Mouse (Mus musculus) liver, embryonic 12.5 days (tissue): ENCODE measurements at regions not wholly inside any gene's neighbourhood (a gene's known extent, or its start where the extent isn't known, plus 50 kb on each side); places are given as distances from the start of the nearest gene placed in this dataset.

Experiments
- ATAC-seq: fragments of 200-750 bp; cut with Nextera tagmentation; 2 replicates; pipeline ENCODE4 v1.8.0; 2017; ENCODE audit warnings: moderate number of reproducible peaks, mild to moderate bottlenecking, moderate library complexity
- H3K27ac ChIP-seq: fragments of 300-500 bp; sonication (generic); 2 replicates; pipeline ENCODE4 v1.5.1; 2016; ENCODE audit warnings: mild to moderate bottlenecking
- H3K27me3 ChIP-seq: fragments of 300-500 bp; sonication (generic); replicated peaks from 2 replicates; pipeline ENCODE4 v1.6.1; 2016; ENCODE audit warnings: mild to moderate bottlenecking, moderate library complexity
- H3K36me3 ChIP-seq: fragments of 300-500 bp; sonication (generic); 2 replicates; pipeline ENCODE4 v1.6.1; 2016; ENCODE audit warnings: mild to moderate bottlenecking, moderate library complexity
- H3K4me1 ChIP-seq: fragments of 300-500 bp; sonication (generic); 2 replicates; pipeline ENCODE4 v1.6.1; 2016
- H3K4me2 ChIP-seq: fragments of 300-500 bp; sonication (generic); 2 replicates; pipeline ENCODE4 v1.6.1; 2016; ENCODE audit warnings: mild to moderate bottlenecking, moderate library complexity
- H3K4me3 ChIP-seq: fragments of 300-500 bp; sonication (generic); 2 replicates; pipeline ENCODE4 v1.5.1; 2016; ENCODE audit warnings: mild to moderate bottlenecking, moderate library complexity
- H3K9ac ChIP-seq: fragments of 300-500 bp; sonication (generic); 2 replicates; pipeline ENCODE4 v1.6.1; 2016; ENCODE audit warnings: mild to moderate bottlenecking, moderate library complexity
- H3K9me3 ChIP-seq: fragments of 300-500 bp; sonication (generic); replicated peaks from 2 replicates; pipeline ENCODE4 v1.6.1; 2016; ENCODE audit warnings: mild to moderate bottlenecking, moderate library complexity
- WGBS: fragments of 180-500 bp; shearing (Covaris S2); methylation state at CpG from one replicate; pipeline ENCODE4 v1.1.7; 2016; ENCODE audit not compliant: insufficient replicate concordance; 5-methylcytosine and 5-hydroxymethylcytosine counted together

DNA sequence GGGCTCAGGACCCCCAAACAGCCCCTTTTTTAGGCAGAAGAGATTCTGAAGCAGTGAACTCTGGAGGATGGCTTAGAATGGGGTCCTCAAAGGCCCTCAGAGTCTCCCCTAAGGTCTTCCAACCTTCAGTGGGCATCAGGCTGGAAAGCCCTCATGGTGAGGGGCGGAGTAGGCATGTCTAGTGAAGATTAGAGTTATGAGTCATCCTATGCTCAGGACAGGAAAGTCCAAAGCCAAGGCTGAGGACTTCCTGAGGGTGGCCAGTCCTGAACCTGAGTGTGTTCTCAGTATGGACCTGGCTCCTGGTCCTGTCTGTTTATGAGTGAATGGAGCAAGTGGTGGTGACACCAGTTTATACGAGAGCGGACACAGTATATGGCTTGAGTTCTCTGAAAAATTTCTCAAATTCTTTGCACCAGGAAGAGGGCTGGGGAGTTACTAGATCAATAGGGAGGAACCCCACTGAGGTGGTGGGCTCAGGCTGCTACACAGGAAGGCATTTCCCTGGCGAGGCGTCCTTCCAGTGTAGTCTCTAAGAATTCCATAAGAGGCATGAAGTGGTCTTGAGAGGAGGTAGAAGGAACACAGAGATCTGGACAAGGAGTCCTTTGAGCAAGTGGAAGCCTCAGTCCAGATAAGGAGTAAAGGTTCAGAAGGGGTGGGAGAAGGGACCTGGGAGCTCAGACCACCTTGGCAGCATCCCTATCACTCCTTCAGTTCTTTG is 266.2 kb downstream of the Cyp26b1 start:
- Histone ChIP-seq H3K4me3 (no peak overlapping the region), H3K36me3 (no peaks in the 10 kb centered on the region), H3K9me3 (no peaks in the 10 kb centered on the region), H3K27me3 (peaks cover 43% of the 10 kb centered on the region), H3K4me1 (peaks cover 29% of the 10 kb centered on the region), H3K4me2 (peak overlapping the region; percentile 46), H3K27ac (peak overlapping the region; percentile 74), H3K9ac (0 out of 2 replicates have a peak overlapping the region, but pooled peaks have one; percentile 7)
- peak; percentile 75 for ATAC-seq
- 37% methylated on average over 5 of the region's 5 CpGs for WGBS

DNA sequence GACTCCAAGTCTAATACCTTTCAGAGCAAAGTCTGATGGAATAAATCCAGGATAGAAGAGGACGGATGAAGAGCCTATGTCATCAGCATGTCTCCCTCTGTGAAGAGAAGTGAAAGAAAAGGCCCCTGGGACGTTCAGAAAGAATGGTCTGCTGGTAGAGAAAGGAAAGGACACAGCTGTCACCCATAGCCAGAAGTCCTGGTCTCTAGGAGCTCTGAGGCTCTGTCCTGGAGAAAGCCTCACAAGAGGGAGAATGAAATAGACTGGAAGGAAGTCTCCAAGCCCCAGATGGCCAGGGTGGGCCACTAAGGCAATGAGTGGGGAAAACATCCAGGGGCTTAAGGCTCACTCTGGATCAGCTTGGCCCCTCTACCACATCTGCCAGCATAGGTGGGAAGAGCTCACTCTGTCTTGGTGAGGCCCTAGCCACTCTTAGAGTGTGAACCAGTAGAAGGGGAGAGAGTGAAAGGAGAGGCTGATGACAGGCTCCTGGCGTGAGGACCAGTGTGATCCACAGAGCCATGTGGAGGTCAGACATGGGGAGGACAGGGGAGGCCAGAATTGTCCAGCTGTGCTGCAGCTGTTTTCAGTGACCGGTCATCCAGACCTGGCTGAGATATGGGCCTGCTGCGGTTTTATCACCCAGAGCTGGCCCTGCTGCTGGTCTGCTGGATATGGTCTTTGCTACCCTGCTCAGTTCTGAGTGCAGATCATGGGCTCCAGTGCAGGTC is 268.2 kb downstream of the Cyp26b1 start:
- no peak overlapping the region for H3K27ac ChIP-seq
- peaks cover 41% of the 10 kb centered on the region for H3K27me3 ChIP-seq
- no peak overlapping the region for H3K4me3 ChIP-seq
- H3K4me1 ChIP-seq = peaks cover 24% of the 10 kb centered on the region
- H3K4me2 ChIP-seq = no peak overlapping the region
- H3K9ac ChIP-seq = no peak overlapping the region
- 59% methylated on average over 5 of the region's 5 CpGs for WGBS
- ATAC-seq = no peak
- no peaks in the 10 kb centered on the region for H3K9me3 ChIP-seq
- H3K36me3 ChIP-seq = no peaks in the 10 kb centered on the region

DNA sequence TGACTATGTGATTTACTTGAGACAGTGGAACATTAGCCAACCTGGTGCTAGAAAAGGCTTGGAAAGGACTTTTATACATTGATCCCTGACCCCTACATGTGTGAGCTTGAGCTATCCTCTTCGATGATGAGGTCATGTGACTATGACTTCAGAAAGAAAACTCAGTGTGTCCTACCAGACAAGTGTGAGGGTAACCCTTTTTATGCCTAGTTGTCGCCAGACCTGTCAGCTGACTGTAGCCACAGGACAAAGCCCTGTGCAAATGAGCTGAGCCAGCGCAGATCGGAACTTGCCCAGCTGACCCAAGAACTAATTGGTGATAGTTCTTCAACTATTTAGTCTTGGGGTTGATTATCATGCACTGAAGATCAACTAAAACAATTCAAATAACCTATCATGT is 269.5 kb downstream of the Cyp26b1 start:
- Histone ChIP-seq H3K4me1 (peaks cover 23% of the 10 kb centered on the region), H3K9me3 (no peaks in the 10 kb centered on the region), H3K27me3 (peaks cover 30% of the 10 kb centered on the region), H3K9ac (no peak overlapping the region), H3K4me3 (no peak overlapping the region), H3K4me2 (no peak overlapping the region), H3K27ac (no peak overlapping the region), H3K36me3 (no peaks in the 10 kb centered on the region)
- 80% methylated on average over 4 of the region's 4 CpGs for WGBS
- no peak for ATAC-seq

DNA sequence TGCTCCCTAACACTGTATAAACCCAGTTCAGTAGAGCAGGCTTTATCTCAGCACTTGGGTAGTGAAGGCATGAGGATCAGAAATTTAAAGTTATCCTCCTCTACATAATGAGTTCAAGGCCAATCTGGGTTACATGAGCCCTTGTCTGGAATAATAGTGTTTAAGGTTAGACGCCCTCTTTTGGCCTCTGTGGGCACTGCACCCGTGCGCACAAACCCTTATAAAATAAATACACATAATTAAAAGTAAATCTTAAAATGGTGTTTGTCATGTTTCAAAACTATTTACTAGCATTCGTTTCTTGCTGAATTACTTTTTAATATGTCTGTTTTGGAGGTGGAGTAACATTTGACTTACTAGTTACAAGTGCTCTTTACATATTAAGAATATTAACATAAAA is 271.2 kb downstream of the Cyp26b1 start:
- H3K27ac ChIP-seq = no peak overlapping the region
- H3K4me1 ChIP-seq = peaks cover 9% of the 10 kb centered on the region
- no peaks in the 10 kb centered on the region for H3K9me3 ChIP-seq
- no peak overlapping the region for H3K4me2 ChIP-seq
- no peak overlapping the region for H3K9ac ChIP-seq
- ATAC-seq = no peak
- 67% methylated on average over 4 of the region's 4 CpGs for WGBS
- H3K27me3 ChIP-seq = peaks cover 45% of the 10 kb centered on the region
- no peaks in the 10 kb centered on the region for H3K36me3 ChIP-seq
- no peak overlapping the region for H3K4me3 ChIP-seq

DNA sequence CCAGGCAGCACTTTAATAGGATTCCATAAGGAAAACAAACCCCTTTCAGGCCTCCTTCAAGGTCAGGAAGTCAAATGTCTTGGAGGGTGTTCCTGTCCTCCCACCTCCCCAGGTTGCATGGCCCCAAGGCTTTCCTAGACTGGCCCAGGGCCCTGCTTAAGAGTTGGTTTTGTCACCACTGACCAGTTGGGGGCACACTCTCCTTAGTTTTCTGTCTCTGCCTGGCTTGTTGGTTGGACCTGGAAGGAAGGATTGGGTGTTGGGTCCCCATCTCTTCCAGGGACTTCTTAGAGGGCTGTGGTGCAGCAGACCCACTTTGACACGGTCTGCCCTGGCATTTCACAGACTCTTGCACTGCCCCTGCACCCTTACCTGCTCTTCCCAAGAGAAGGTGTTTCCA is 273.1 kb downstream of the Cyp26b1 start:
- WGBS = 33% methylated on average over 1 of the region's 1 CpGs
- no peak for ATAC-seq

DNA sequence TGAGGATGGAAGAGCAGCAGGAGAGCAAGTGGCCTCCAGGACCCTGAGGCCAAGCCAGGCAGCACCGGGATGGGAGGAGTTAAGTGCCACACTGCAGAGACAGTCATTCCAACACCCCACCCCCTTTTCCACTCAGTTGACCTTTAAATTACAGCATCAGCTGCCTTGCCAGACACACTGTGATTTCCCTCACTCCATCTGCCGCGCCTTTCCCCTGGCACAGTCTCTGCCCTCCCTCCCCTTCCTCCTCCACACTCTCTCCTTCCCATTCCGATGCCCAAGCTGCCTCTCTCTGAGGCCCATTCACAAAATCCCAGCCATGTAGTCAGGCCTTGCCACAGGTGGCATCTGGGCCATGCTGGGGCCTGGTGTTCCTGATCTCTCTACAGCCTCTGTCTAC is 274.9 kb downstream of the Cyp26b1 start:
- Histone ChIP-seq H3K36me3 (no peaks in the 10 kb centered on the region), H3K4me2 (no peak overlapping the region), H3K4me1 (no peaks in the 10 kb centered on the region), H3K9ac (no peak overlapping the region), H3K27ac (no peak overlapping the region), H3K9me3 (no peaks in the 10 kb centered on the region), H3K27me3 (peaks cover 50% of the 10 kb centered on the region), H3K4me3 (no peak overlapping the region)
- 27% methylated on average over 4 of the region's 4 CpGs for WGBS
- ATAC-seq = no peak

More for the DNA sequence above, 273.1 kb downstream of the Cyp26b1 start:
- Histone ChIP-seq H3K36me3 (no peaks in the 10 kb centered on the region), H3K4me2 (no peak overlapping the region), H3K4me1 (no peaks in the 10 kb centered on the region), H3K27me3 (peaks cover 48% of the 10 kb centered on the region), H3K27ac (no peak overlapping the region), H3K9ac (no peak overlapping the region), H3K9me3 (no peaks in the 10 kb centered on the region), H3K4me3 (no peak overlapping the region)

DNA sequence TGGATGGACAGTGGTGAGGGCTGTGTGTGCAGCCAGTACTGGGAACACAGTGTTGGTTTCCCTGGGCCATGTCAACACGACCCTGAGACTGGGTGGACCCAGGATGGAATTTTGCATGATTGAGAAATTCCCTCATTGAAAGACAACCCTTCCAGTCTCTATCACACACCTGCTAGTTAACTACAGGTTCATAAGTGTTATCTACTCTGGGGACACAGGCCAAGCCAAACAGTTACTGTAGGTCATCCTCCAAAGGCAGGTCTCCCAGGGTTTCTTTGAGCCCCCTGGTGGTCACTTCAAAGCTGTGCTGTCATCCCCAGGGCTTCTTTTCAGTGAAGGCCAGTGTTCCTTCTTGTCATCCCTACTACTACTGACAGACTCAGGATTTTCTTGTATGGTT is 276.7 kb downstream of the Cyp26b1 start:
- ATAC-seq = no peak
- peaks cover 60% of the 10 kb centered on the region for H3K27me3 ChIP-seq

DNA sequence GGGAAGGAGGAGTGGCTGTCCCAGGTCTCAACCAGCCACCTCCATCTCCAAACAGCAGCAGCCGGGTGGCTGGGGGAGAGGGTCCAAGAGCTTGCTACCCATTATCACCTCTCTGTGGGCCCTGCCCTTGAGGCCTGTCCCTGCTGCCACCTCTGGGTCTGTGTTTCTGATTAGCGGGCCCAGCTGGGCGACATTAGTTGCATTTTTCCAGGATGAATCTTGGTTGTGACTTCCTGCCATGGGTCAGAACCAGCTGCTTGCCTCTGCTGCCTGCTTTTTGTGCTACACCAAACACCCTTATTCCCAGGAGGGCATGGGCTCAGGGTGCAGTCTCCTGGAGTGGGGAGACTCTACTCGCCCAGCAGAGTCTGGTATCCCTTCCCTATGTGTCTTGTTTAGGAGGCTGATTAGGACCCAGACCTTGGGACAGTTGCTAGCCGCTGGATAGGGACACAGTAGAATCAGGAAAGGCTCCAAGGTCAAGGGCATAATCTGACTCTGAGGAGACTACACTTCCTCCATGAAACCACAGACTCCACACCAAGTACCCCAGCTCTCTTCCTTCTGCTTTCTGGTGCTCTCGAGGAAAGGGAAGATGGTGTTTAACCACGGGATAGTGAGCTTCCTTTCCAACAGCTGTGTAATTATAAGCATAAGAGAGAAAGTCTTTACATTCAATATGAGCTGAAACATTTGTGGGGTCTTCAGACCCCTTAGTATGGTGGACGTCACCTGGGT is 278.4 kb downstream of the Cyp26b1 start:
- ATAC-seq = no peak
- H3K4me3 ChIP-seq = no peak overlapping the region
- no peaks in the 10 kb centered on the region for H3K9me3 ChIP-seq
- H3K27me3 ChIP-seq = peaks cover 62% of the 10 kb centered on the region
- no peak overlapping the region for H3K4me2 ChIP-seq
- no peak overlapping the region for H3K27ac ChIP-seq
- no peaks in the 10 kb centered on the region for H3K36me3 ChIP-seq
- no peak overlapping the region for H3K9ac ChIP-seq
- no peaks in the 10 kb centered on the region for H3K4me1 ChIP-seq
- WGBS = 29% methylated on average over 8 of the region's 8 CpGs

More for the DNA sequence above, 276.7 kb downstream of the Cyp26b1 start:
- Histone ChIP-seq H3K27ac (no peak overlapping the region), H3K4me3 (no peak overlapping the region), H3K4me1 (no peaks in the 10 kb centered on the region), H3K36me3 (no peaks in the 10 kb centered on the region), H3K9ac (no peak overlapping the region), H3K4me2 (no peak overlapping the region), H3K9me3 (no peaks in the 10 kb centered on the region)
- 46% methylated on average over 1 of the region's 1 CpGs for WGBS

DNA sequence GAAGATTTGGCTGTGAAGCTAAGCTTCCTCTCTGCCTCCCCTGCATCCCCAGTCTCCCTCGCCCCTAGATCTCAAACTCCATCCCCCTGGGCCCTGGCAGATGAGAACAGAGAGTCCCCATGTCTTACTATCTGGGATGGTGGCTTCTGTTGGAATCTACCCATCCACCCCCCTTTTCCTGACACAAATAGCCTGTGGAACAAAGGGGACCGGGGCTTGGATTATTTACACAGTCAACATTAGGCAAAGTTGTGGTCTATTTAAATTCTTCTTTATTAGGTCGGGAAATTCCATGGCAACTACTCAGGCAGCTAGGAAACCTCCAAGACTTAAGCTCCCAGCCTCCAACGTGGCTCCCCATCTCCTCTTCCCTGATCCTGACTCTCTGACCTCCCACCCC is 279.9 kb downstream of the Cyp26b1 start:
- WGBS = 21% methylated on average over 4 of the region's 4 CpGs
- peaks cover 57% of the 10 kb centered on the region for H3K27me3 ChIP-seq

DNA sequence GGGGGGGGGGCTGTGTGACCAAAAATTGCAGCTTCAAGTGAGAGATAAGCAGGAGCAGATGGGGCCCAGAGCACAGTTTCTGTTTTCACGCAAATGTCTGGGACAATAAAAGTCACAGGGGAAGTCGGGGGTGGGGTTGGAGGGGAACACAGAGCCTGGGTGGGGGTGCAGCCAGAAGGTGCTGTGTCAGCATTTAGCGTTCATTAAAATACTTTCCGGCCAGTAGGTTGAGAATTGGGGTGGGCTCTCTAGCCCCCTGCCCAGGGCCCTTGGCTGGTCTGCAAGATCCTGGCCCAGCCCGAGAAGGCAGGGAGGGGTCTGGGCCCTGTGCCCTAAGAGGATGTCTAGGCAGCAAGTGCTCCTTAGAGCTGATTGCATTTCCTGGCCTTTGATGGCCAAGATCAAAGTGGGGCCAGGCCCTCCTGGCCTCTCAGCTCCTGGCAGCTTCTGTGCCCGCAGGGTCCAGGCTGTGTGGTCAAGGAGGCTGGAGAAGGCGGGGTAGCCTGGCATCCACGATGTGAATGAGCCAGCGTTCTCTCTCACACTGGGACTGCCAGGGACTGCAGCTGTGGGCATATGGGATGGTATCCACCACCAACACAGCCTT is 283.0 kb downstream of the Cyp26b1 start:
- 36% methylated on average over 9 of the region's 9 CpGs for WGBS
- H3K9ac ChIP-seq = no peak overlapping the region

More for the DNA sequence above, 279.9 kb downstream of the Cyp26b1 start:
- Histone ChIP-seq H3K4me1 (no peaks in the 10 kb centered on the region), H3K27ac (no peak overlapping the region), H3K9ac (no peak overlapping the region), H3K9me3 (no peaks in the 10 kb centered on the region), H3K4me3 (no peak overlapping the region), H3K4me2 (no peak overlapping the region), H3K36me3 (no peaks in the 10 kb centered on the region)
- ATAC-seq = no peak

DNA sequence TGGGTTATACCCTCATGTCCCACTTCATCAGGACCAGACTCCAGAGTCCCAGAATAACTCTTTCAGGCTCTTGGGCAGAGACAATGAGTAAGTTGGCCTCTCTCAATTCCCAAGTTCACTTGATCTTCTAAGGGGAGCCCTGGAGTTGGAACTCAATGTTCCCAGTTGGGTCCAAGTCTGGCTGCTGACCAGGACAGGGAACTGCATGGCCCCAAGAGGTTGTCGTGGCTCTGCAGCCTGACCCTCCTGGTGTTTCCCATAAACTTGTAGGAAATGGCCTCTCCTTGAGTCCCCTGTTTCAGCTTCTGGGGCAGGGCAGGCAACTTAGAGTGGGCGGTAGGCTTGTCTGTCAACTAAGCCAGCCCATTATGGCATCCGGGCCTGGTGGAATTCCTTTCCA is 286.2 kb downstream of the Cyp26b1 start:
- Histone ChIP-seq H3K4me2 (no peak overlapping the region), H3K36me3 (no peaks in the 10 kb centered on the region), H3K9ac (no peak overlapping the region), H3K9me3 (no peaks in the 10 kb centered on the region), H3K4me1 (no peaks in the 10 kb centered on the region), H3K4me3 (no peak overlapping the region), H3K27ac (no peak overlapping the region), H3K27me3 (peaks cover 30% of the 10 kb centered on the region; the same call in 1 of the 2 replicates)
- WGBS = 75% methylated on average over 3 of the region's 3 CpGs
- no peak for ATAC-seq

More for the DNA sequence above, 283.0 kb downstream of the Cyp26b1 start:
- Histone ChIP-seq H3K4me2 (no peak overlapping the region), H3K4me3 (no peak overlapping the region), H3K27ac (no peak overlapping the region), H3K9me3 (no peaks in the 10 kb centered on the region), H3K27me3 (peaks cover 57% of the 10 kb centered on the region), H3K4me1 (no peaks in the 10 kb centered on the region), H3K36me3 (no peaks in the 10 kb centered on the region)
- no peak for ATAC-seq
